Mouse (Mus musculus) hindbrain, embryonic 15.5 days (tissue): ENCODE results near the gene Vax2. TPM values are rescaled to one million over a fixed set of nuclear protein-coding genes. Genes with fewer than 3 reads are reported as not detected.

Source experiments
- ATAC-seq: fragments of 200-750 bp; cut with Nextera tagmentation; 2 replicates; pipeline ENCODE4 v1.8.0; 2017; ENCODE audit warnings: low read depth, moderate number of reproducible peaks, moderate TSS enrichment; ENCODE audit not compliant: low FRiP score
- H3K27ac ChIP-seq: fragments of 300-500 bp; sonication (generic); replicated peaks from 2 replicates; pipeline ENCODE4 v1.5.1; 2015; ENCODE audit warnings: mild to moderate bottlenecking, inconsistent platforms
- H3K27me3 ChIP-seq: fragments of 300-500 bp; sonication (generic); 2 replicates; pipeline ENCODE4 v1.6.1; 2015; ENCODE audit warnings: control low read depth, inconsistent platforms
- H3K36me3 ChIP-seq: fragments of 300-500 bp; sonication (generic); 2 replicates; pipeline ENCODE4 v1.6.1; 2015; ENCODE audit warnings: control low read depth, inconsistent platforms
- H3K4me1 ChIP-seq: fragments of 300-500 bp; sonication (generic); replicated peaks from 2 replicates; pipeline ENCODE4 v1.6.1; 2015; ENCODE audit warnings: control low read depth, inconsistent platforms
- H3K4me2 ChIP-seq: fragments of 300-500 bp; sonication (generic); 2 replicates; pipeline ENCODE4 v1.6.1; 2015; ENCODE audit warnings: moderate library complexity, mild to moderate bottlenecking, inconsistent platforms
- H3K4me3 ChIP-seq: fragments of 300-500 bp; sonication (generic); 2 replicates; pipeline ENCODE4 v1.5.1; 2015; ENCODE audit warnings: mild to moderate bottlenecking, inconsistent platforms
- H3K9ac ChIP-seq: fragments of 300-500 bp; sonication (generic); 2 replicates; pipeline ENCODE4 v1.6.1; 2015; ENCODE audit warnings: inconsistent platforms
- H3K9me3 ChIP-seq: fragments of 300-500 bp; sonication (generic); 2 replicates; pipeline ENCODE4 v1.6.1; 2016; ENCODE audit warnings: control low read depth, inconsistent platforms
- WGBS: fragments of 180-500 bp; shearing (Covaris S2); methylation state at CpG from one replicate; pipeline ENCODE4 v1.1.7; 2015; 5-methylcytosine and 5-hydroxymethylcytosine counted together
- polyA plus RNA-seq: library from polyadenylated mRNA; unstranded; fragments of >200 nt; fragmentation: Nextera tagmentation; extraction: Ambion mirVana; gene quantifications from 2 replicates; pipeline ENCODE4 v1.2.1, GENCODE M21; 2015

Gene Vax2
- polyA plus RNA-seq, 1 experiment from 2014 or later = not detected

GRCm38 (mm10) chr6:83774781-83775563, 63.9 kb downstream of the Vax2 start:
- Histone ChIP-seq H3K4me2 (peak overlapping the region; percentile 81), H3K9ac (peak overlapping the region; percentile 81), H3K4me1 (peaks cover 33% of the 10 kb centered on the region), H3K27me3 (no peaks in the 10 kb centered on the region), H3K4me3 (peak overlapping the region; percentile 76), H3K27ac (peak overlapping the region; percentile 83), H3K36me3 (peaks cover 2% of the 10 kb centered on the region), H3K9me3 (no peaks in the 10 kb centered on the region)
- 4% methylated on average over 14 of the region's 14 CpGs for WGBS
- ATAC-seq = peak; percentile 49

GRCm38 (mm10) chr6:83775638-83776293, 64.7 kb downstream of the Vax2 start, which contains the start of gene Tex261:
TSS of gene Tex261 (minus strand) at chr6:83775813.
- ATAC-seq = peak; percentile 96
- peak within 1 kb of the TSS; percentile 83 for H3K27ac ChIP-seq
- peak within 1 kb of the TSS; percentile 81 for H3K9ac ChIP-seq
- peak within 1 kb of the TSS; percentile 81 for H3K4me2 ChIP-seq
- under 1% methylated on average over 45 of the region's 45 CpGs for WGBS
- no peaks in the 10 kb centered on the region for H3K27me3 ChIP-seq
- no peaks in the 10 kb centered on the region; the same call in none of the 2 replicates for H3K36me3 ChIP-seq
- peaks cover 33% of the 10 kb centered on the region for H3K4me1 ChIP-seq
- peak within 1 kb of the TSS; percentile 76 for H3K4me3 ChIP-seq
- H3K9me3 ChIP-seq = no peaks in the 10 kb centered on the region

GRCm38 (mm10) chr6:83778306-83778705, 67.2 kb downstream of the Vax2 start:
- Histone ChIP-seq H3K4me2 (no peak overlapping the region), H3K9ac (no peak overlapping the region), H3K27ac (no peak overlapping the region), H3K4me1 (peaks cover 27% of the 10 kb centered on the region), H3K9me3 (no peaks in the 10 kb centered on the region), H3K36me3 (no peaks in the 10 kb centered on the region), H3K27me3 (no peaks in the 10 kb centered on the region), H3K4me3 (no peak overlapping the region)
- 74% methylated on average over 7 of the region's 7 CpGs for WGBS
- no peak for ATAC-seq

GRCm38 (mm10) chr6:83779026-83779425, 68.0 kb downstream of the Vax2 start:
- ATAC-seq = no peak
- H3K4me2 ChIP-seq = no peak overlapping the region
- no peaks in the 10 kb centered on the region for H3K9me3 ChIP-seq
- no peaks in the 10 kb centered on the region for H3K27me3 ChIP-seq
- H3K27ac ChIP-seq = no peak overlapping the region
- H3K4me3 ChIP-seq = no peak overlapping the region
- no peaks in the 10 kb centered on the region for H3K36me3 ChIP-seq
- no peak overlapping the region for H3K9ac ChIP-seq
- peaks cover 20% of the 10 kb centered on the region for H3K4me1 ChIP-seq
- 11% methylated on average over 5 of the region's 5 CpGs for WGBS

GRCm38 (mm10) chr6:83786426-83786825, 75.4 kb downstream of the Vax2 start:
- no peak for ATAC-seq
- no peaks in the 10 kb centered on the region for H3K4me1 ChIP-seq
- no peaks in the 10 kb centered on the region for H3K36me3 ChIP-seq
- no peak overlapping the region for H3K4me2 ChIP-seq
- no peak overlapping the region for H3K4me3 ChIP-seq
- H3K9me3 ChIP-seq = no peaks in the 10 kb centered on the region
- WGBS = 87% methylated on average over 3 of the region's 3 CpGs
- H3K27ac ChIP-seq = no peak overlapping the region
- no peaks in the 10 kb centered on the region for H3K27me3 ChIP-seq
- H3K9ac ChIP-seq = no peak overlapping the region

Other genes with a start within 250 kb of the Vax2 start
- gene Dguok, start 204.3 kb upstream of the Vax2 start, polyA plus RNA-seq = 66.2 and 68.5 TPM in 2 replicates
- gene Actg2, start 175.0 kb upstream of the Vax2 start, polyA plus RNA-seq = 3.3 and 3.6 TPM in 2 replicates
- 55.4 and 62.9 TPM in 2 replicates for gene Stambp, start 138.5 kb upstream of the Vax2 start, polyA plus RNA-seq
- 0.09 TPM in 1 of 2 replicates, not detected in the other for gene Clec4f, start 55.1 kb upstream of the Vax2 start, polyA plus RNA-seq
- gene Cd207, start 33.4 kb upstream of the Vax2 start, polyA plus RNA-seq = not detected in 2 replicates
- 0.17 TPM in 1 of 2 replicates, not detected in the other for gene Atp6v1b1, start 31.7 kb downstream of the Vax2 start, polyA plus RNA-seq
- gene Ankrd53, start 51.4 kb downstream of the Vax2 start, polyA plus RNA-seq = 0.21 and 0.27 TPM in 2 replicates
- 61.4 and 73.5 TPM in 2 replicates for gene Tex261, start 64.5 kb downstream of the Vax2 start, polyA plus RNA-seq
- gene Nagk, start 83.7 kb downstream of the Vax2 start, polyA plus RNA-seq = 115 and 116 TPM in 2 replicates
- gene Paip2b, start 120.5 kb downstream of the Vax2 start, polyA plus RNA-seq = 26.1 and 27.1 TPM in 2 replicates
- 65.4 and 74.5 TPM in 2 replicates for gene Zfp638, start 155.8 kb downstream of the Vax2 start, polyA plus RNA-seq